Mouse (Mus musculus) heart, embryonic 15.5 days (tissue): ENCODE measurements at regions not wholly inside any gene's neighbourhood (a gene's known extent, or its start where the extent isn't known, plus 50 kb on each side); places are given as distances from the start of the nearest gene placed in this dataset.

Source experiments
- ATAC-seq: fragments of 200-750 bp; cut with Nextera tagmentation; replicated peaks from 2 replicates; pipeline ENCODE4 v1.8.0; 2017; ENCODE audit warnings: low read depth, moderate TSS enrichment; ENCODE audit not compliant: insufficient number of reproducible peaks, insufficient read depth, low FRiP score
- H3K27ac ChIP-seq: fragments of 300-500 bp; sonication (generic); 2 replicates; pipeline ENCODE4 v1.5.1; 2015; ENCODE audit warnings: mild to moderate bottlenecking, inconsistent platforms
- H3K27me3 ChIP-seq: fragments of 300-500 bp; sonication (generic); 2 replicates; pipeline ENCODE4 v1.6.1; 2015; ENCODE audit warnings: inconsistent platforms
- H3K36me3 ChIP-seq: fragments of 300-500 bp; sonication (generic); 2 replicates; pipeline ENCODE4 v1.6.1; 2015; ENCODE audit warnings: mild to moderate bottlenecking, inconsistent platforms
- H3K4me1 ChIP-seq: fragments of 300-500 bp; sonication (generic); replicated peaks from 2 replicates; pipeline ENCODE4 v1.6.1; 2015; ENCODE audit warnings: inconsistent platforms
- H3K4me2 ChIP-seq: fragments of 300-500 bp; sonication (generic); 2 replicates; pipeline ENCODE4 v1.6.1; 2015; ENCODE audit warnings: inconsistent platforms, mild to moderate bottlenecking, moderate library complexity
- H3K4me3 ChIP-seq: fragments of 300-500 bp; sonication (generic); 2 replicates; pipeline ENCODE4 v1.5.1; 2015; ENCODE audit warnings: mild to moderate bottlenecking, inconsistent platforms
- H3K9ac ChIP-seq: fragments of 300-500 bp; sonication (generic); 2 replicates; pipeline ENCODE4 v1.6.1; 2015; ENCODE audit warnings: mild to moderate bottlenecking, inconsistent platforms
- H3K9me3 ChIP-seq: fragments of 300-500 bp; sonication (generic); replicated peaks from 2 replicates; pipeline ENCODE4 v1.6.1; 2016; ENCODE audit warnings: inconsistent platforms
- WGBS: fragments of 180-500 bp; shearing (Covaris S2); methylation state at CpG from one replicate; pipeline ENCODE4 v1.1.7; 2015; ENCODE audit warnings: mixed read lengths; 5-methylcytosine and 5-hydroxymethylcytosine counted together

GRCm38 (mm10) chr3:103492211-103492610 lies 82.8 kb upstream of the Syt6 start:
- Histone ChIP-seq H3K4me1 (no peaks in the 10 kb centered on the region), H3K27me3 (no peaks in the 10 kb centered on the region), H3K9me3 (no peaks in the 10 kb centered on the region), H3K4me3 (no peak overlapping the region), H3K4me2 (no peak overlapping the region), H3K36me3 (no peaks in the 10 kb centered on the region), H3K9ac (no peak overlapping the region), H3K27ac (no peak overlapping the region)
- no peak for ATAC-seq
- WGBS: 77% methylated on average over 3 of the region's 3 CpGs

GRCm38 (mm10) chr3:103493623-103494022 lies 81.4 kb upstream of the Syt6 start:
- no peak overlapping the region for H3K9ac ChIP-seq
- H3K4me2 ChIP-seq: no peak overlapping the region
- H3K9me3 ChIP-seq: no peaks in the 10 kb centered on the region
- WGBS: 89% methylated on average over 1 of the region's 1 CpGs
- no peak for ATAC-seq
- H3K4me1 ChIP-seq: no peaks in the 10 kb centered on the region
- H3K36me3 ChIP-seq: no peaks in the 10 kb centered on the region
- no peak overlapping the region for H3K4me3 ChIP-seq
- no peak overlapping the region for H3K27ac ChIP-seq
- H3K27me3 ChIP-seq: no peaks in the 10 kb centered on the region

GRCm38 (mm10) chr3:103494043-103494442 lies 81.0 kb upstream of the Syt6 start:
- no peak overlapping the region for H3K27ac ChIP-seq
- no peak overlapping the region for H3K4me2 ChIP-seq
- H3K36me3 ChIP-seq: no peaks in the 10 kb centered on the region
- WGBS: 70% methylated on average over 3 of the region's 3 CpGs
- no peaks in the 10 kb centered on the region for H3K9me3 ChIP-seq
- no peak overlapping the region for H3K4me3 ChIP-seq
- H3K27me3 ChIP-seq: no peaks in the 10 kb centered on the region
- H3K9ac ChIP-seq: no peak overlapping the region
- no peak for ATAC-seq
- H3K4me1 ChIP-seq: no peaks in the 10 kb centered on the region

GRCm38 (mm10) chr3:103496083-103496482 lies 78.9 kb upstream of the Syt6 start:
- Histone ChIP-seq H3K4me3 (no peak overlapping the region), H3K9ac (no peak overlapping the region), H3K9me3 (no peaks in the 10 kb centered on the region), H3K27me3 (no peaks in the 10 kb centered on the region), H3K27ac (no peak overlapping the region), H3K4me2 (no peak overlapping the region), H3K36me3 (no peaks in the 10 kb centered on the region), H3K4me1 (no peaks in the 10 kb centered on the region)
- no peak for ATAC-seq
- WGBS: 81% methylated on average over 6 of the region's 6 CpGs

- Histone ChIP-seq H3K4me1 (no peaks in the 10 kb centered on the region), H3K27me3 (no peaks in the 10 kb centered on the region), H3K4me3 (no peak overlapping the region), H3K27ac (no peak overlapping the region), H3K36me3 (no peaks in the 10 kb centered on the region), H3K9ac (no peak overlapping the region), H3K4me2 (no peak overlapping the region), H3K9me3 (no peaks in the 10 kb centered on the region)
- WGBS: 82% methylated on average over 3 of the region's 3 CpGs
- no peak for ATAC-seq
Observed at GRCm38 (mm10) chr3:103496683-103497082, 78.3 kb upstream of the Syt6 start.

- no peak overlapping the region for H3K27ac ChIP-seq
- ATAC-seq: no peak
- no peaks in the 10 kb centered on the region for H3K9me3 ChIP-seq
- 83% methylated on average over 3 of the region's 3 CpGs for WGBS
- no peaks in the 10 kb centered on the region for H3K27me3 ChIP-seq
- no peak overlapping the region for H3K4me2 ChIP-seq
- no peak overlapping the region for H3K9ac ChIP-seq
- H3K4me1 ChIP-seq: no peaks in the 10 kb centered on the region
- no peaks in the 10 kb centered on the region for H3K36me3 ChIP-seq
- H3K4me3 ChIP-seq: no peak overlapping the region
Observed at GRCm38 (mm10) chr3:103497696-103498095, 77.3 kb upstream of the Syt6 start.

- H3K4me1 ChIP-seq: no peaks in the 10 kb centered on the region
- ATAC-seq: no peak
- no peaks in the 10 kb centered on the region for H3K9me3 ChIP-seq
- H3K4me2 ChIP-seq: no peak overlapping the region
- no peak overlapping the region for H3K27ac ChIP-seq
- H3K9ac ChIP-seq: no peak overlapping the region
- 85% methylated on average over 4 of the region's 4 CpGs for WGBS
- H3K4me3 ChIP-seq: no peak overlapping the region
- no peaks in the 10 kb centered on the region for H3K36me3 ChIP-seq
- H3K27me3 ChIP-seq: no peaks in the 10 kb centered on the region
Observed at GRCm38 (mm10) chr3:103498458-103498857, 76.6 kb upstream of the Syt6 start.

- H3K27me3 ChIP-seq: no peaks in the 10 kb centered on the region
- H3K9me3 ChIP-seq: no peaks in the 10 kb centered on the region
- no peak for ATAC-seq
Observed at GRCm38 (mm10) chr3:103499801-103500200, 75.2 kb upstream of the Syt6 start.

GRCm38 (mm10) chr3:103500366-103500765 lies 74.7 kb upstream of the Syt6 start:
- no peaks in the 10 kb centered on the region for H3K36me3 ChIP-seq
- ATAC-seq: no peak
- no peaks in the 10 kb centered on the region for H3K9me3 ChIP-seq
- H3K27ac ChIP-seq: no peak overlapping the region
- no peak overlapping the region for H3K4me3 ChIP-seq
- H3K9ac ChIP-seq: no peak overlapping the region
- no peaks in the 10 kb centered on the region for H3K4me1 ChIP-seq
- H3K27me3 ChIP-seq: no peaks in the 10 kb centered on the region
- H3K4me2 ChIP-seq: no peak overlapping the region
- 61% methylated on average over 4 of the region's 4 CpGs for WGBS

More at GRCm38 (mm10) chr3:103499801-103500200, 75.2 kb upstream of the Syt6 start:
- no peaks in the 10 kb centered on the region for H3K4me1 ChIP-seq
- no peaks in the 10 kb centered on the region for H3K36me3 ChIP-seq
- no peak overlapping the region for H3K4me2 ChIP-seq
- H3K4me3 ChIP-seq: no peak overlapping the region
- H3K9ac ChIP-seq: no peak overlapping the region
- H3K27ac ChIP-seq: no peak overlapping the region
- 72% methylated on average over 1 of the region's 1 CpGs for WGBS

GRCm38 (mm10) chr3:103504160-103504559 lies 70.9 kb upstream of the Syt6 start:
- H3K4me1 ChIP-seq: no peaks in the 10 kb centered on the region
- ATAC-seq: no peak
- no peaks in the 10 kb centered on the region for H3K9me3 ChIP-seq
- H3K27me3 ChIP-seq: no peaks in the 10 kb centered on the region
- no peak overlapping the region for H3K4me3 ChIP-seq
- H3K36me3 ChIP-seq: no peaks in the 10 kb centered on the region
- H3K9ac ChIP-seq: no peak overlapping the region
- 79% methylated on average over 3 of the region's 3 CpGs for WGBS
- H3K27ac ChIP-seq: no peak overlapping the region
- no peak overlapping the region for H3K4me2 ChIP-seq

GRCm38 (mm10) chr3:103513411-103513810 lies 61.6 kb upstream of the Syt6 start:
- no peaks in the 10 kb centered on the region for H3K9me3 ChIP-seq
- WGBS: 50% methylated on average over 6 of the region's 6 CpGs

GRCm38 (mm10) chr3:103514061-103514460 lies 61.0 kb upstream of the Syt6 start:
- no peak overlapping the region for H3K4me2 ChIP-seq
- H3K36me3 ChIP-seq: no peaks in the 10 kb centered on the region
- H3K27me3 ChIP-seq: no peaks in the 10 kb centered on the region
- no peak for ATAC-seq
- H3K4me3 ChIP-seq: no peak overlapping the region
- no peak overlapping the region for H3K9ac ChIP-seq
- no peaks in the 10 kb centered on the region for H3K9me3 ChIP-seq
- H3K4me1 ChIP-seq: no peaks in the 10 kb centered on the region
- 54% methylated on average over 7 of the region's 7 CpGs for WGBS
- H3K27ac ChIP-seq: no peak overlapping the region

More at GRCm38 (mm10) chr3:103513411-103513810, 61.6 kb upstream of the Syt6 start:
- H3K4me3 ChIP-seq: no peak overlapping the region
- no peak for ATAC-seq
- H3K27me3 ChIP-seq: no peaks in the 10 kb centered on the region
- H3K4me1 ChIP-seq: no peaks in the 10 kb centered on the region
- H3K36me3 ChIP-seq: no peaks in the 10 kb centered on the region
- no peak overlapping the region for H3K27ac ChIP-seq
- no peak overlapping the region for H3K4me2 ChIP-seq
- H3K9ac ChIP-seq: no peak overlapping the region
